Mouse (Mus musculus) hematopoietic stem cell, adult 5-6 weeks (primary cell): Measurements from ENCODE around the gene Ptgir. TPM values are rescaled to one million over a fixed set of nuclear protein-coding genes. Genes with fewer than 3 reads are reported as not detected.

ENCODE experiments used
- ATAC-seq, 2 experiments: fragments of 125-278 bp in 1 of 2; replicated peaks in 1 of 2; 2 replicates each; pipeline ENCODE4 v1.8.0; 2016 to 2017; ENCODE audit warnings: inconsistent platforms in 2 of 2, mild to moderate bottlenecking in 2 of 2, moderate number of reproducible peaks in 2 of 2, low read depth in 1 of 2, moderate TSS enrichment in 1 of 2; ENCODE audit not compliant: low FRiP score in 2 of 2, poor library complexity in 2 of 2, severe bottlenecking in 2 of 2, insufficient read depth in 1 of 2, low TSS enrichment in 1 of 2
- total RNA-seq: library from RNA; stranded (forward); fragments of 172-1452, 232-1000 nt; gene quantifications from 2 replicates; pipeline ENCODE4 v1.2.3, GENCODE M21; 2017

Gene Ptgir
- total RNA-seq, 1 experiment from 2014 or later = 1.3 TPM

DNA sequence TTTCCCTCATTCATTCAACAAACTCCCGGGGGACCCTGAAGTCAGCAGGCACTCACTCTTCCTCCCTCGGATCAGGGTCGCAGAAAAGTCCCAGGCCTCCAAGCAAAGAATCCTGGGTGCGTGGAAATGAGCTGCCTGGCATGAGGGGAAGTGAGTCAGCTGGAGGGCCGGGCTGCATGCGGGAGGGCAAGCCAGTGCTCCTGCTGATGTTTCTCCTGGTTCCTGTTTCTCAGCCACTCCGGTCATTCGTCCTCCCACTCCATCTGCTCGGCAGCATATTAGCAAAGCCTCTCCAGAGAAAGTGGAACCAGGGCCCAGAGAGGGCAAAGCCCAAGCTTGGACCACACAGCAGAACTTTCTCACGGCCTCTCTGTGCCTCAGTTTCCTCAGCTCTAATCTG, 3.6 kb downstream of the Ptgir start:
- ATAC-seq = peak; percentile 48 to 61

DNA sequence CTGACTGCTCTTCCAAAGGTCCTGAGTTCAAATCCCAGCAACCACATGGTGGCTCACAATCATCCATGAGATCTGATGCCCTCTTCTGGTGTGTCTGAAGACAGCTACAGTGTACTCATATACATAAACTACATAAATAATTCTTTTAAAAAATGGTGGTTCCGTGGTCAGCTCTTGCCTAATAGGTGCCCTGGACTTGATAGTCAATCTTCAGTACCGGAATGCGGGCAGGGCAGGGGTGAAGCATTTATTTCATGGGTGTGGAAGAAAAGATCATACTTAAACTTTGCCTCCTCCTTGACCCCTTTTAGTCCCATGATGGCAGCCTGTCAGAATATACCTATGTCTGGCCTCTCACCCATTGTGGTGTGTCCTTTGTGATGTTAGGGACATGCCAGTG, 5.6 kb downstream of the Ptgir start:
- ATAC-seq = no peak

DNA sequence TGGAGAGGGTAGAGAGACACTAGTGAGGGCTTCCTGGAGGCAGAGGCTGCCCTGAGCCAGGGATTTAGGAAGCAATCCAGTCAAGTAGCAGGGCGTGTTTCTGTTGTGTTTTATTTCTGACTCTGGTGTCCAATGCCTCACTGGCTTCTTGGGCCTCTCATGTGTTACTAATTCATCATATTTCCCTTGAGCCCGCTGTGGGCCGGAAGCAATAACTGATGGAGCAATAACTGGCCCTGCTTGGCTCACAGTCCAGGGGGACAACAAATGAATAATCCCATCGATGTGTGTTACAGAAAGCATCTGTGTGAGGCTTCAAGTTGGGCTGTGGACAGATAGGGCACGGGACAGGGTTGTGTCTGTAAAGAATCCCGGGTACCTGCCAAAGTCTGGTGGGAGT, 6.1 kb downstream of the Ptgir start:
- no peak for ATAC-seq

DNA sequence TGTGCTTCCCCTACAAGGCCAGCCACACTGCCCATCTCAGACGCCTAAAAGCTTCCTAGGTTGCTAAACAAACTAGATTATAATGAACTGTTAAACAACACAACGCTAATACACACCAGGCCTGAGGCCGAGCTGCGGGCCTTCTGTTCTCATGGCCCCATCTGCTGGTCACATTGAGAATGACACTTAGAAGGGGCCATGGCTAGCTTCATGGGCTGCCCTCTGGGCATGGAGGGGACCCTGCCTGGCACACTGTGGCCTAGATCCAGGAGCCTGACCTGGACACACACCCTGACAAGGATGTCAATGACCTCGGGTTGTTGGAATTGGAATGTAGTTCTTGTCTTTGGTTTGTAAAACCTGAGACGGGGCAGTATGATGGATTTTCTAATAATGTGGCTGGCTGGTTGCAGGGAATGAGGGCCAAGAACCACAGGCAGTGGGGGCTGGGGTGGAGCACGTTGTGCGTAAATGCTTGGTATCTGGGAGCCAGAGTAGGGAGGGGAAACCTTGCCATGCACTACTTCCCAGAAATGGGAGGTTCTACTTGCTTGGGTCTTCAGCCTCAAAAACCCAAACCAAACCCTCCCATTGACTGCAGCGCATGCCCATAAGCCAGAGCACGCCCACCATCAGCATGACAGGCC, 7.6 kb downstream of the Ptgir start:
- ATAC-seq = peak; percentile 74

DNA sequence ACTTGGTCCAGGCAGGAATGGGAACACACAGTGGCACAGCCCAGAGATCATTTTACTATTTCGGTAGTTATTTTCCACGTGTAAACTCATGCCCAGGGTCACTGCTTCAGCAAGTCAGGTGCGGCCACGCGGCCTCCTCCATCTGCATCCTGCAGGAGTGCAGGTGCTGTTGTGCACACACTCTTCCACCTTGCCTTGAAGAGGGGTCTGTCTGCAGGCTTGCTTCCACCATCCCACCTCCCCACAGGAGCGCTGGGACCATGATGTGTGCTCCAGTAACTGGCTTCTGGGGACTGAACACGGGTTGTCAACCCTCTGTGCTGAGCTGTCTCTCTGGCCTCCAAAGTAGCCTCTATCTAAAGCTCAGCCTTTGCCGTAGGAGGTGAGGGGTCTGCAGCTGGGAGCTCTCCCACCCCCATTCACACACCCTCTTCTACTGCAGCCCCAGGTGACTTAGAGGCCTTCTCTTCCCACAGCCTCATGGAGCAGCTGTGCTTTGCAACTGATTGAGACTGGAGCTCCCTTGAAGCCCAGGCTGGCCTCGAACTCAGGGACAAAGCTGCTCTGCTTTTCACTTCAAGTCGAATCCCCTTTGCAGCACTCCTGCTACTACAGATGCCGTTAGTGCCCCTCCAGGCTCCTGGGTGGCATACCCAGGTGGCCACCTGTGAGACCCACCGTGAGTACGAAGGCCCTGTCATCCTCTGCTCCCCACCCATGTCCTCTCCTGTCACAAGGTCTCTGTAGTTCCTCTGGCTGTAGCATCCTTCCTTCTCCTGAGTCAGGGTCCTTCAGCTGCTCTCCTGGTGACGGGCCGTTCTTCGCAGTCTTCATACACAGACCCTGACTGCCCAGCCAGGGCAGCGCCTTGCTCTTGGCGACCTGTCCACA, 8.4 kb downstream of the Ptgir start:
- ATAC-seq = no peak

DNA sequence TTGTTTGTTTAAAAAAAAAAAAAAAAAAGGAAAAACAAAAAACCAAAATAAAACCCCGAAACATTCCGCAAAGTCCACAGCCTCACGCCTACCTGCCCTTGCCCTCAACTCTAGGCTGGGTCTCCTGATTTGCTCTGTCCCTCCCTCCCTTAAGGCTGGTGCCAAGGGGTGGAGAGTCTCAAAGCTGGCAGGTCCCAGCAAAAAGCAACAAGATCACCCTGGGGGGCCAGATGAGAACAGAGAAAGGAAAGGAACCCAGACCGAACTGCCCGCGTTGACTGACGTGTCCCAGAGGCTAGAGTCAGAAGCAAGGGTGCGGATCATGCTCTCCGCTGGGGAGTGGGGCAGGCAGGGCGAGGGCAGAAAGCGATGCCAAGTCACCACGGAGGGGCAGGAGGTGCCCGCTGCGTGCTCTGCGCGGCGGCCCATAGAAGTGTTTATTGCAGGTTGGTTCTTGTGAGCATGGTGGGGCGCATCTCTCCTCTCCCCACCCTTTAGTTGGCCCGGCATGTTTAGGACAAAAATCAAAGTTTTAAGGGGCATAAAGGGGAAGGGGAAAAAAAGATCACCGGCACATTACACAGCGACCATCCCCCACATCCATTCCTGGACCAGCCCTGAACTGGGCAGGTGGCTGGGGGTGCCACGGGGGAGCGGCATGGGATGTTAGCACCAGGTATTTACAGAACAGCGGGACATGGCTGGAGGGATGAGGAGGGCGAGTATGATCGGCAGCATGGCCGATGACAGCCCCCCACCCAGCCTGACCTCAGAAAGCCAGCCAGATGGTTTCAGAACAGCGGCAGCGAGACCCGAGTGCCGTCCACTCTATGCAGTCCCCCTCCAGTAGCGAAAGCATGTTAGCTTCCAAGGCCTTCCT, 9.4 kb downstream of the Ptgir start:
- ATAC-seq = no peak

DNA sequence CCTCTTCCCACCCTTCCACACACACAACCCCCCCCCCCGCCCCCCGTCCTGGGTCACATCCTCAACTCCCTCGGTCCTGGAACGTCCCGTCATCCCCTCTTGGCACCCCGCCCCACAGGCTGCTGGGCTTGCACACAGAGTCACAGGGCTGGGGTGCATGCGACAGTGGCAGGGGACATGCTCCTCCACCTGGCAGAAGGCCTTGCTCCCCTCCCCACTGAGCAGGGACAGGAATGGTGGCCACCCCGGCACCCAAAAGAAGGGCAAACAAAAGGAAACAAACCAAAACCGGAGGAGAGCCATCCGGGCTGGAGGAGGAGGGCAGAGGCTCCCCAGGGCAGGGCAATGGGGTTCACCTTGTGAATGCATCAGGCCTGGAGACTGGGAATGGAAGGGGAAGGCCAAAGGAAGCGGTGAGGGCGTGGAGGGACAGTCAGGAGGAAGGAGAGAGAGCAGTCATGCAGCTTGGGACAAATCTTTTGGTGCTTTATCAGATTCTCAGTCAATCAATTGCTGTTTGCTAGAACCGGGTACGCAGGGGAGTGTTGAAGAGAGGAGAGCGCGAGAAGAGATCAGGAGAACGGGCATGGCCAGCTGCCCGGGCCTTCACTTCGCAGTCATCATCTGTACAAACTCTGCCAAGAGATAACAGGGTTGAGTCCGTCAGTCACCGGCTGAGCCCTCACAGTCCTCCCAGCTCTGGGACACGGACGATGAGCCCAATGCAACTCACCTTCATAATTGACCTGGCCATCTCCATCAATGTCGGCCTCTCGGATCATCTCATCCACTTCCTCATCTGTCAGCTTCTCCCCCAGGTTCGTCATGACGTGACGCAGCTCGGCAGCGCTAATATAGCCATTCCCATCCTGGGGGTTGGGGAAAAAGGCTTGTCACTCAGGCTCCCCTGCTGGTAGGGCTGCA, 10.3 kb downstream of the Ptgir start:
- no peak for ATAC-seq

DNA sequence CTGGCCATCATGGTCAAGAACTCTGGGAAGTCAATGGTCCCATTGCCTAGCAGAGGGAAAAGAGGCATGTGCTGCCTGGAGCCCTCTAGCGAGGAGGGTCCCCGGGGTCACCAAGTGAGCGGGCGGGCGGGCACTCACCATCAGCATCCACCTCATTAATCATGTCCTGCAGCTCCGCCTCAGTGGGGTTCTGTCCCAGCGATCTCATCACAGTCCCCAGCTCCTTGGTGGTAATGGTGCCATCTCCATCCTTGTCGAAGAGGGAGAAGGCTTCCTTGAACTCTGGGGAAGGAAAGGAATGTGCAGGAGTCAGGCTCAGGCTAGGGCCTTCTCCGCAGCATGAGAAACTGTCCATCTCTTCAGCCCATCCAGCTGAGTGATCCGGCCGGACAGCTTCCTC, 11.2 kb downstream of the Ptgir start:
- no peak for ATAC-seq

DNA sequence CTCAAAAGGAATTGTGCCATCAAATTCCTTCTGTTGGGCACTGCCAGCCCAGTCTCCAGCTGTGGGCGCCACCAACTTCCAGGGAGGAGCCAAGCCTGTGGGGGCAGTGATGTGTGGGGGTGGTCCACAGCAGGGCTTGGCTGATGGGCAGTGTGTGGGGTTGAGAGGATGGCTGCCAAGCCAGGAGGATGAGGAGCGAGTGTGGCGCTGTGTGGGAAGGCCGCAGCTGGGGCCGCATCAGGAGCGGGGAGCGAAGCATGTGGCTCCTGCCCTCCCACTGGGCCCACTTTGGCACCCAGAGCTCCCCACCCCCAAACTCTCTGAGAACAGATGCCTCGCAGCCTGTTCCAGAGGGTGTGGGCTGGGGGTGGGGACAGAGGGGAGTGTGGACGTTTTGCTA, 11.7 kb downstream of the Ptgir start:
- ATAC-seq = no peak

DNA sequence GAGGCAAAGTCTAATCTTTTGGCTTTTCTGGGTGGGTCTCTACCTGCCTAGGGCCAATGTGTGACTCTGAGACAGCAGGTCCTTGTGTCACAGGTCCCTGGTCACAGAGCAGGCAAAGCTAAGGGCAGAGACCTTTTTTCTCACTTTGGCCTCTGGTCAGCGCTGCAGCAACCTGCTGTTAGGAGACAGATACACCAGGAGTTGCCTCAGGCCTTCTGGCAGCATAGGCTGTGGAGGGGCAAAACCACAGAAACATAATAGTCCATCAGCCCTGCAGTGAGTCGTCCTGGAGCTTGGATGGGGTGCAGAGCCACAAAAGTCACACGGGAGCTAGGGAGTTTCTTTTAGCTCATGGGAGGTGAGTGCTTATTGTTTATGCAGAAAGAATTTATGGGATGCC, 12.4 kb downstream of the Ptgir start:
- no peak for ATAC-seq

DNA sequence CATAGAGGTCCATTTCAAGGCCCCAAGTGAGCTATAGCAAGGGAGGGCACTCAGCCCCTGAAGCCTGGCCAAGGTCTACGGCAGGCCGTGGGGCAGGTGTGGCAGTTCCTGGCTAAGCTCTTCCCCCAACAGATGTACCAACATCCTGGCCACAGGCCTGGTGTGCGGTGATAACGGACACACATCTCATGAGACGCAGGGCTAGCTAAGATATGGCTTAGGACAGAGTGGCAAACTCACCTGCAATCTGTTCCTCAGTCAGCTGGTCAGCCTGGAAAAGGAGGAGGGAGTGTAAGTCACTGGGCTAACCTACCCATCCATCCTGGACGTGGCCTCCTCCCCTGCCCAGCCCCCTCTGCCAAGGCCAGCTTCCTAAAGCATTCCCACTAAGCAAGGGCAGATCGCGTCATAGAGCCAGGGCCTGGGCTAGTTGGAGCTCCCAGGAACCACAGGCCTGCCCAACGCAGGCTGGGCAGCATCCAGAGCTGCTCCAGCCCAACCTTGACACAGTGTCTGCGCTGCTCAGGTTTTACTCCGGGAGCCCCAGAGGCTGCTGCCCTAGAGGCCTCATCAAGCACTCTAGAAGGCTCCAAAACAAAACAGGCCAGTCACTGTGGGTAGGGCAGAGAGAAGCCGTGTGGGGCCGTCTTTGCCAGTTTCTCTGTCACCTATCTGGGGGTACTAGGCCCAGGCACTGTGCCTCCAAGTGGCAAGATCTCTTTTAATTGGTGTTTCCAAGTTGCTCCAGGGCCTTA, 13.3 kb downstream of the Ptgir start:
- no peak for ATAC-seq

DNA sequence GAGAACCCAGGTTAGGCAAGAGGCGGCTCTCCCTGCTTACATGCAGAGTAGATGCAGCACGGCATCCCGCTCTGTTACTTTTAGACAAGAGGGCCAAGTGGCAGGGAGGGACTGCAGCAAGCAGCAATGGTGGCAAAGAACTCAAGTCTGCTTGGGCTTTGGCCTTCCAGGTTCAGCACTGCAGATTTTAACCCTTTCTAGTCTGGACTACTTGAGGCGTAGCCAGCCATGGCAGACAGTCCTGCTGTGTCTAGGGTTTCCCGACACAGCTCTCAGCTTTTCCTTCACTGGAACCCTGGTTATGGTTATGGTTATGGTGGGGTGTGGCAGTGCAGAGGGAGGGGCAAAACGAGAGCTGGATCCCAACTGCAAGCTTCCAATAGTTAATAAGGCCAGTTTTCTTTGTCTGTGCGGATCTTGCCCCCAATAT, 13.9 kb downstream of the Ptgir start:
- no peak for ATAC-seq

DNA sequence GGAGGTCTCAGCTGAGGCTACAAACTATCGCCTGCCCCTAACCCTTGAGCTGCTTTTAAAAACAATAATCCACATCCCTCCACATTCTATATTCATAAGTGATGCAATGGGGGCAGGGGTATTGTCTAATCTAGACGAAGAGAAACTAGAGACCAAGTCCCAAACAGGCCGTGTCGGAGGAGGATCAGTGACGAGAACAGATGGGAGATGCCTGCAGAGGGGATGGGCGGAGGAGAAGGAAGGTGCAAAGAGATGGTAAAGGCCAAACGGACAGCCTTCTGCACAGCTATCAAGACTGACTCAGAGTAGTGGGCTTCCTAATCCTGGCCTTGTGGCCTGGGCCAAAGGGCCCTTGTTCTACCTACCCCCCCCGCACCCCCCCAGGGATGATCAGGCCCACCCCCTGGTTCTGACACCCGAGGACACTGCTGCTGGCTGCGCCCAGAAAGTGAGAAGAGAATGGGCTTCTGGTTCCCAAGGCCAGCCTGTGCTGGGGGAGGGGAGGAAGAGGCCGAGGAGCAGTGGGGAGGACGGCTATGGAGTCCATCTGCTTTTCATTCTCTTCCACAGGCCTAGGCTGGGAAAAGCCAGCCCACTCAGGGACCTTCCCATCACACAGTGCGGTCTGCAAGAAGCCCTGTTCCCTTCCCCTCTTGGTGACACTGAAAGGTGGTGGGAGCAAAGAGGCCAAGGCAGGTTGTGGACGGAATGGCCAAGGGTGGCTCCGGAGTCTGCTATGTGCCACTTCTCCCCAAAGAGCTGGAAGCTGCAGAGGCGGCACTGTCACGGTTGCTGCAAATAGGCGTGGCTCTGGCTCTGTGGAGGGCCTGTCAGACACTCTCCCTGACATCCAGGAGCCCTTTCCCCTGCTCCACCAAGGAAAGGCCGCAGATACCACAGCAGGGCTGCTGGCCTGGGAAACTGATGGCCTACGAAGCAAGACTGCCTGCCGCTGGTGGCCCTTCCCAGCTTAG, 14.8 kb downstream of the Ptgir start:
- ATAC-seq = no peak

DNA sequence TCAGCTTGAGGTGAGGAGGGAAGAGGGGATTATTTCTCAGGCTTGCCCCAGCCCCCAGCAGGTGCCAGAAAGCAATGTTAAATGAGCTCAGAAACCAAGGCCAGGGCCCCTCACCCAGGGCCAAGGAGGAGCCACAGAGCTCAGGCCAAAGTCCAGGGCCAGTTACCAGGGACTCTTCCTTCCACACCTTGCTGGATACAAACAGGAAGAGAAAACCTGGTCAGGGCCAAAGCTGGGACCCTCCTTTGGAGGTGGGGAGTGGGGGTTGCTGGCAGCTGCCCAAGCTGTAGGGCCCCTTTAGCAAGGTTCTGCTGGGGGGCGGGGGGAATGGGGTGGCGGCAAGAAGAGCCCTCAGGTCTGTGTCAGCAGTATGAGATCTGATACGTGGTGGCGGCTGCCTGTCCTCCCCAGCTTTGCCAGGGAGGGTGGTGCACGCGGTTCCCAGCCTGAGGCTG, 15.6 kb downstream of the Ptgir start:
- ATAC-seq = no peak

DNA sequence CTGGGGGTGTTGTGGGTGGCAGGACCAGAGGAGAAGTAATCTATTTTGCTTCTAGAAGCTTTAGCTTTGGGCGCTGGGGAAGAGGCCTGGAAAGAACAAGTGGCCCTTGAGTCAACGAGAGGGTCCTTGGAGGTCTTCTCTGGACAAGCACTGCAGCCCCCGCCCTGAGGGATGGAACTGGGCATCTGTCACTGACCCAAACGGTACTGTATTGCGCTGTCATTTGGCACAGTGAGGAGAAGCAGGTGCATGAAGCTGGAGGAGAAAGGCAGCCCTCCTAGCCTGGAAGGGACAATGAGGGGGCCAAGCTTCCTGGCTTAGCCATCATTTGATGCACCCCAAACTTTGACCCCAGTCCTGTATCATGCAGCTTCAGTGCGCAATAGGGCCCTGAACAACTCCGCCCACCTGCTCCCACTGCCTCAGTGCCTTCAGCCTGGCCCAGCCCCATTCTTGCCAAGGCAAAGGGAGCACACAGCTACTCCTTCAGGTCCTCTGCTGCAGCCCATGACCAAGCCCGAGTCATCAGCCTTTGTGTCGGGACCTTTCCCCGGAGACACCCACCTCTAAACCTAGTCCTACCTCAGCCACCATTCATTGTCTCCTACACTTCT, 16.2 kb downstream of the Ptgir start:
- no peak for ATAC-seq
